Comparison of ENCODE assay signal across 7 mouse cellular contexts in the genomic region with DNA sequence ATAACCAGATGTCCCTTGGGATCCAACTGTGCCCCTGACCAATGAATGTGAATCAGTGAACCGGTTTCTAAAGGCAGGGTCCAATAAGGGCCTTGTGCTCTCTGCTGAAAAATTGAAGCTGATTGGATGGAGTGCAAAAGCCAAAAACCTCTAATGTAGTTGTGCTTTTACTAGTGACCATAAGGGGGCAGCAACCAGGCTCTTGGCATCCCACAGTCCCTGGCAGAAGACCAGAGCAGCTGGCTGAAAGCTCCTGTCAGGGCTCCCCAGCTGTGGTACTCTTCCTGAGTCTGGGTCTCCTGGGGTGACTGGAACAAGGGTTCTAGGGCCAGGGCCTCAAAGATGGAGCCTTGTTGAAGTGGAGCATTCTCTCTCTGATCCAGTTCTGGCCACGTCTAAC. TPM values are rescaled to one million over a fixed set of nuclear protein-coding genes. Genes with fewer than 3 reads are reported as not detected.
DNase-seq lines count a peak whose midpoint lies in the region; ATAC-seq and TF ChIP-seq lines count a peak whose summit lies in the region.

No protein-coding gene starts in this region.

- 22% methylated on average over 2 of the region's 2 CpGs for WGBS in hindbrain, postnatal 0 days

- peak; percentile 77 for DNase-seq in T-cell, adult 2 months (ENCODE audit: low spot score)
- peak; percentile 64 to 66 for DNase-seq in cerebellum, postnatal 36 days
- DNase-seq in gastrocnemius, adult 18-20 months (ENCODE audit: low spot score), result peak; percentile 91
- peak; percentile 87 for DNase-seq in hindbrain, postnatal 0 days (ENCODE audit: low spot score)
- DNase-seq in left cerebral cortex, adult 2 months (ENCODE audit: extremely low spot score in 1 of 2, low spot score in 2 of 2), result peak; percentile 58 to 64
- peak; percentile 80 for DNase-seq in right cerebral cortex, adult 18-20 months

- intact Hi-C loops in left cerebral cortex, adult 2 months (cut with DNase I), result no loop called here

- H3K4me3 ChIP-seq in hindbrain, postnatal 0 days (ENCODE audit: low read length), result no peak overlapping the region
- H3K4me3 ChIP-seq in left cerebral cortex, adult 2 months, result no peak overlapping the region

- H3K4me2 ChIP-seq in hindbrain, postnatal 0 days (ENCODE audit: low read depth, low read length), result no peak overlapping the region

- no peak overlapping the region for H3K9ac ChIP-seq in hindbrain, postnatal 0 days (replicated peaks; ENCODE audit: low read length)

- H3K27ac ChIP-seq in hindbrain, postnatal 0 days, result peak overlapping the region; percentile 17; the same call in 1 of the 2 replicates
- peak overlapping the region; percentile 26 for H3K27ac ChIP-seq in left cerebral cortex, adult 2 months

- peak; percentile 11; the same call in 1 of the 2 replicates for ATAC-seq in hindbrain, postnatal 0 days
- ATAC-seq in megakaryocyte, adult 5-6 weeks (ENCODE audit: poor library complexity, severe bottlenecking), result peak; percentile 22

- 0 out of 2 replicates have a peak, but pooled peaks cover 4% of the 10 kb centered on the region for H3K36me3 ChIP-seq in hindbrain, postnatal 0 days (ENCODE audit: insufficient read depth, low read length)

- no peaks in the 10 kb centered on the region for H3K9me3 ChIP-seq in hindbrain, postnatal 0 days (ENCODE audit: low read length)

- peak; percentile 78 for TF ChIP-seq CTCF in hindbrain, postnatal 0 days (IDR thresholded peaks at IDR 0.05; ENCODE audit: low read depth)
- TF ChIP-seq CTCF in left cerebral cortex, adult 2 months (IDR thresholded peaks at IDR 0.05), result peak; percentile 83

- H3K27me3 ChIP-seq in hindbrain, postnatal 0 days (ENCODE audit: insufficient read depth, low read length), result no peaks in the 10 kb centered on the region

- H3K4me1 ChIP-seq in hindbrain, postnatal 0 days (ENCODE audit: insufficient read depth, low read length), result peaks cover 7% of the 10 kb centered on the region

RNA-seq across cellular contexts. Expression of gene Aurkaip1, which starts 2.8 kb away (rescaled TPM):
- total RNA-seq in gastrocnemius, adult 18-20 months (2021), result 10 to 100 TPM; 79.5 to 82.6 TPM
- 110 and 143 TPM in 2 replicates for total RNA-seq in hindbrain, postnatal 0 days (2014; rRNA removed)
- polyA plus RNA-seq in hindbrain, postnatal 0 days (2015; fragmentation: Nextera tagmentation; extraction: Ambion mirVana), result 162 and 175 TPM in 2 replicates
- total RNA-seq in left cerebral cortex, adult 2 months (2021), result 100 to 1,000 TPM in 1 of 2 experiments, 10 to 100 TPM in 1; 98.5 to 101 TPM
- total RNA-seq in megakaryocyte, adult 5-6 weeks (2015), result 99.7 and 101 TPM in 2 replicates
- total RNA-seq in megakaryocyte, adult 5-6 weeks (2017), result 131 and 143 TPM in 2 replicates

RNA-seq across cellular contexts. Expression of gene Mxra8, which starts 5.6 kb away (rescaled TPM):
- 10 to 100 TPM; 25.0 to 29.7 TPM for total RNA-seq in gastrocnemius, adult 18-20 months (2021)
- total RNA-seq in hindbrain, postnatal 0 days (2014; rRNA removed), result 45.8 and 58.9 TPM in 2 replicates
- polyA plus RNA-seq in hindbrain, postnatal 0 days (2015; fragmentation: Nextera tagmentation; extraction: Ambion mirVana), result 39.4 and 41.6 TPM in 2 replicates
- total RNA-seq in left cerebral cortex, adult 2 months (2021), result 1 to 10 TPM; 5.9 to 8.0 TPM
- not detected in 2 replicates for total RNA-seq in megakaryocyte, adult 5-6 weeks (2015)
- 1.2 TPM in 2 replicates for total RNA-seq in megakaryocyte, adult 5-6 weeks (2017)

RNA-seq across cellular contexts. Expression of gene Dvl1, which starts 13.4 kb away (rescaled TPM):
- 100 to 1,000 TPM; 104 to 106 TPM for total RNA-seq in gastrocnemius, adult 18-20 months (2021)
- 141 and 166 TPM in 2 replicates for total RNA-seq in hindbrain, postnatal 0 days (2014; rRNA removed)
- polyA plus RNA-seq in hindbrain, postnatal 0 days (2015; fragmentation: Nextera tagmentation; extraction: Ambion mirVana), result 16.0 and 16.4 TPM in 2 replicates
- 10 to 100 TPM; 94.0 to 96.3 TPM for total RNA-seq in left cerebral cortex, adult 2 months (2021)
- 9.8 and 10.8 TPM in 2 replicates for total RNA-seq in megakaryocyte, adult 5-6 weeks (2015)
- 10.5 and 11.3 TPM in 2 replicates for total RNA-seq in megakaryocyte, adult 5-6 weeks (2017)

RNA-seq across cellular contexts. Expression of gene Ccnl2, which starts 21.5 kb away (rescaled TPM):
- total RNA-seq in gastrocnemius, adult 18-20 months (2021), result 10 to 100 TPM; 15.4 to 18.3 TPM
- total RNA-seq in hindbrain, postnatal 0 days (2014; rRNA removed), result 57.6 and 80.2 TPM in 2 replicates
- 82.6 and 90.6 TPM in 2 replicates for polyA plus RNA-seq in hindbrain, postnatal 0 days (2015; fragmentation: Nextera tagmentation; extraction: Ambion mirVana)
- total RNA-seq in left cerebral cortex, adult 2 months (2021), result 10 to 100 TPM; 74.8 to 83.4 TPM
- 65.8 and 69.8 TPM in 2 replicates for total RNA-seq in megakaryocyte, adult 5-6 weeks (2015)
- 93.7 and 95.6 TPM in 2 replicates for total RNA-seq in megakaryocyte, adult 5-6 weeks (2017)

RNA-seq across cellular contexts. Expression of gene Tas1r3, which starts 29.3 kb away (rescaled TPM):
- total RNA-seq in gastrocnemius, adult 18-20 months (2021), result under 1 TPM; 0.09 to 0.12 TPM
- 0.04 and 1.5 TPM in 2 replicates for total RNA-seq in hindbrain, postnatal 0 days (2014; rRNA removed)
- 0.13 and 0.23 TPM in 2 replicates for polyA plus RNA-seq in hindbrain, postnatal 0 days (2015; fragmentation: Nextera tagmentation; extraction: Ambion mirVana)
- total RNA-seq in left cerebral cortex, adult 2 months (2021), result under 1 TPM; 0.23 to 0.30 TPM
- total RNA-seq in megakaryocyte, adult 5-6 weeks (2015), result 0.93 and 1.4 TPM in 2 replicates
- 0.66 and 1.1 TPM in 2 replicates for total RNA-seq in megakaryocyte, adult 5-6 weeks (2017)

Comparison
In these comparisons a context has a peak if more than half of its experiments do, and no peak if none do; other contexts are left out.
1. RNA of gene Dvl1, which starts 13.4 kb away (total RNA-seq): 141 to 166 TPM in hindbrain, postnatal 0 days, 104 to 106 TPM in gastrocnemius, adult 18-20 months and 94.0 to 96.3 TPM in left cerebral cortex, adult 2 months; 9.8 to 11.3 TPM in megakaryocyte, adult 5-6 weeks; every median in the first group is over 4 times any median in the second.
2. Peak in every context shown above with its lines, with median percentiles within 50 percentile points of each other: DNase-seq.